Mouse (Mus musculus) CH12.LX (cell line): ENCODE measurements around the gene Sult1d1. TPM values are rescaled to one million over a fixed set of nuclear protein-coding genes. Genes with fewer than 3 reads are reported as not detected.
A peak's percentile ranks its signal among the peaks of the same experiment; 100 is the strongest.

ENCODE experiments used
- DNase-seq: peaks from one replicate; pipeline ENCODE4 v3.0.0-alpha.2; 2013; ENCODE audit errors: extremely low read depth
- H3K27ac ChIP-seq: 2 replicates; pipeline ENCODE4 v1.5.1; 2012; ENCODE audit warnings: low read depth, mild to moderate bottlenecking, control low read depth, moderate library complexity; ENCODE audit not compliant: insufficient read depth
- H3K27me3 ChIP-seq: replicated peaks from 2 replicates; pipeline ENCODE3; 2012; ENCODE audit warnings: inconsistent platforms
- H3K36me3 ChIP-seq, 2 experiments: replicated peaks in 1 of 2; 2 replicates each; pipeline versions ENCODE3 to v1.6.1; 2012; ENCODE audit warnings: inconsistent platforms in 1 of 2, low read length in 1 of 2, mild to moderate bottlenecking in 1 of 2, mixed read lengths in 1 of 2, moderate library complexity in 1 of 2; ENCODE audit not compliant: control insufficient read depth in 1 of 2, insufficient read depth in 1 of 2
- H3K4me1 ChIP-seq, 2 experiments: 2 replicates each; pipeline ENCODE4 v1.6.1; 2012; ENCODE audit warnings: inconsistent platforms in 1 of 2, moderate library complexity in 1 of 2; ENCODE audit not compliant: insufficient read depth in 2 of 2, control insufficient read depth in 1 of 2
- H3K4me2 ChIP-seq: 2 replicates; pipeline ENCODE4 v1.6.1; 2012; ENCODE audit warnings: low read depth, mild to moderate bottlenecking, control low read depth; ENCODE audit not compliant: poor library complexity, insufficient read depth, severe bottlenecking
- H3K4me3 ChIP-seq, 3 experiments: fragments of 150-350 bp in 1 of 3; sonication (generic) in 1 of 3; replicated peaks in 1 of 3; 2 replicates each; pipeline versions ENCODE3 to v1.5.1; 2011 to 2012; ENCODE audit warnings: low read depth in 2 of 3, low read length in 2 of 3, mild to moderate bottlenecking in 2 of 3, moderate library complexity in 2 of 3, control low read depth in 1 of 3, improper control_type of control experiment in 1 of 3, inconsistent platforms in 1 of 3, mixed read lengths in 1 of 3; ENCODE audit not compliant: poor library complexity in 1 of 3
- H3K79me2 ChIP-seq: replicated peaks from 2 replicates; pipeline ENCODE4 v1.6.1; 2012; ENCODE audit warnings: mild to moderate bottlenecking, moderate library complexity; ENCODE audit not compliant: control insufficient read depth, poor library complexity, insufficient read depth, severe bottlenecking; ENCODE audit errors: extremely low read depth
- H3K9ac ChIP-seq: 2 replicates; pipeline ENCODE4 v1.6.1; 2012; ENCODE audit warnings: low read depth, mild to moderate bottlenecking, control low read depth, moderate library complexity; ENCODE audit not compliant: insufficient read depth
- H3K9me3 ChIP-seq: replicated peaks from 2 replicates; pipeline ENCODE3; 2012; ENCODE audit warnings: low read length, inconsistent platforms, mixed read lengths
- CHD1 ChIP-seq: IDR thresholded peaks from 2 replicates; pipeline ENCODE4 v1.6.1; 2012; ENCODE audit warnings: low read depth, low read length, improper control_type of control experiment, inconsistent platforms
- CTCF ChIP-seq, 2 experiments: IDR thresholded peaks in 1 of 2; conservative IDR thresholded peaks in 1 of 2; 2 replicates each; pipeline ENCODE4 v1.5.1; 2011 to 2012; ENCODE audit warnings: low read depth in 2 of 2, low read length in 2 of 2, improper control_type of control experiment in 1 of 2, inconsistent platforms in 1 of 2, mild to moderate bottlenecking in 1 of 2, moderate library complexity in 1 of 2
- ELF1 ChIP-seq: IDR thresholded peaks from 2 replicates; pipeline ENCODE4 v1.6.1; 2014; ENCODE audit warnings: low read depth, mild to moderate bottlenecking, inconsistent platforms, low read length, improper control_type of control experiment
- EP300 ChIP-seq: IDR thresholded peaks from 2 replicates; pipeline ENCODE4 v1.6.1; 2011; ENCODE audit warnings: low read length, improper control_type of control experiment
- HCFC1 ChIP-seq: IDR thresholded peaks from 2 replicates; pipeline ENCODE4 v1.6.1; 2012; ENCODE audit warnings: low read depth, mild to moderate bottlenecking, inconsistent platforms, low read length, improper control_type of control experiment
- IRF4 ChIP-seq: IDR thresholded peaks from 2 replicates; pipeline ENCODE4 v1.6.1; 2014; ENCODE audit warnings: low read depth, mild to moderate bottlenecking, inconsistent platforms, low read length, improper control_type of control experiment
- JUND ChIP-seq: conservative IDR thresholded peaks from 2 replicates; pipeline ENCODE4 v1.6.1; 2011; ENCODE audit warnings: low read depth, low read length, improper control_type of control experiment
- MAFK ChIP-seq: IDR thresholded peaks from 2 replicates; pipeline ENCODE4 v1.6.1; 2011; ENCODE audit warnings: low read length, improper control_type of control experiment; ENCODE audit not compliant: insufficient replicate concordance
- POLR2AphosphoS2 ChIP-seq: IDR thresholded peaks from 2 replicates; pipeline ENCODE4 v1.6.1; 2011; ENCODE audit warnings: low read depth, low read length, improper control_type of control experiment
- RAD21 ChIP-seq: IDR thresholded peaks from 2 replicates; pipeline ENCODE4 v1.6.1; 2011; ENCODE audit warnings: low read depth, mild to moderate bottlenecking, low read length, improper control_type of control experiment, moderate library complexity
- SIN3A ChIP-seq: IDR thresholded peaks from 2 replicates; pipeline ENCODE4 v1.6.1; 2012; ENCODE audit warnings: low read length, improper control_type of control experiment, inconsistent platforms
- SMC3 ChIP-seq: IDR thresholded peaks from 2 replicates; pipeline ENCODE4 v1.6.1; 2011; ENCODE audit warnings: low read depth, low read length, improper control_type of control experiment
- TCF12 ChIP-seq: IDR thresholded peaks from 2 replicates; pipeline ENCODE4 v1.6.1; 2014; ENCODE audit warnings: low read depth, mild to moderate bottlenecking, inconsistent platforms, low read length, improper control_type of control experiment
- UBTF ChIP-seq: IDR thresholded peaks from 2 replicates; pipeline ENCODE4 v1.6.1; 2012; ENCODE audit warnings: low read depth, mild to moderate bottlenecking, inconsistent platforms, low read length, improper control_type of control experiment, moderate library complexity
- dilution Hi-C: fragments of 300-500 bp; cut with MboI; formaldehyde crosslinking; loops from 2 replicates; pipeline ENCODE4 v1.14.3; 2020; ENCODE audit warnings: low sequenced_read_pairs; ENCODE audit not compliant: extremely low pct_unique_long_range_greater_than_20kb, extremely low pct_ligation_motif_present
- in situ Hi-C: fragments of 300-500 bp; cut with MboI; formaldehyde crosslinking; loops from 3 replicates; pipeline ENCODE4 v1.14.3; 2019; ENCODE audit warnings: low sequenced_read_pairs, low pct_ligation_motif_present, low pct_unique_long_range_greater_than_20kb, mixed read lengths
- polyA plus RNA-seq: library from polyadenylated mRNA; unstranded; fragments of >175 nt; gene quantifications from 2 replicates; pipeline ENCODE4 v1.2.1, GENCODE M21; 2012; ENCODE audit warnings: low read depth; ENCODE audit not compliant: insufficient read length
- total RNA-seq, 2 experiments: library from RNA; depleted of rRNA; stranded (reverse); fragments of 300-350 nt in 1 of 2; fragments of >200 nt in 1 of 2; gene quantifications; 2 replicates each; pipeline ENCODE4 v1.2.3; 2012 to 2014

The Sult1d1 gene
- total and polyA plus RNA-seq, 3 experiments, result not detected

- TF ChIP-seq SIN3A, result no peak
- TF ChIP-seq CHD1, result no peak
- no peak for TF ChIP-seq EP300
- no peak for TF ChIP-seq ELF1
- no peak for TF ChIP-seq POLR2AphosphoS2
- no peak for TF ChIP-seq MAFK
- no peak for TF ChIP-seq HCFC1
- TF ChIP-seq JUND, result no peak
- TF ChIP-seq, all 38 proteins: peak for 0
- H3K79me2 ChIP-seq, result no peaks in the 10 kb centered on the region
- no peaks in the 10 kb centered on the region for H3K4me1 ChIP-seq
- no peaks in the 10 kb centered on the region for H3K36me3 ChIP-seq
- in situ Hi-C loops (no loop called here), dilution Hi-C loops (no loop called here)
- DNase-seq, result no peak
- no peaks in the 10 kb centered on the region for H3K9me3 ChIP-seq
- no peak overlapping the region for H3K27ac ChIP-seq
- no peak overlapping the region for H3K9ac ChIP-seq
- no peaks in the 10 kb centered on the region for H3K27me3 ChIP-seq
- no peak overlapping the region for H3K4me3 ChIP-seq
- no peak overlapping the region for H3K4me2 ChIP-seq
These were observed 6.3 kb downstream of the Sult1d1 start for GRCm38 (mm10) chr5:87562526-87562925.

DNA sequence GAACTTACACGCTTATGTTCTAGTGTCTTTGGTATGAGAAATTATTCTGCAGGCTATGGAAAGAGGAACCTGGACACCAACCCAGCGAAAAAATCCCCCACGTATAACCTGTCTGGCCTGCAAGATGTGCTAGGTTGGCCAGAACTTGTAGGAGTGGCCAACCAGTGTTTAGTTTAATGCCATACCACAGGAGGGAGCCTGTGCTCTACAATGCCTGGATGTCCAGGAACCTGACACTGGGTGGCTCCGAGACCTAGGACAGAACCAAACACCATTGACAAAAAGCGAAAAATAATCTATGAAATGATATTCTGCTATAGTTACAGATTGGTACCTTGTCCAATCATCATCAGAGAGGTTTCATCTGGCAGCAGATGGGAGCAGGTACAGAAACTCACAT is 8.7 kb downstream of the Sult1d1 start:
- peak in 1 of 2 experiments; percentile 40; a peak in 2 of 4 replicates for TF ChIP-seq CTCF (conservative IDR thresholded peaks at IDR 0.05 in 1 of 2, IDR thresholded peaks at IDR 0.05 in 1 of 2; ENCODE audit: low read depth in 2 of 2, low read length in 2 of 2)
- TF ChIP-seq UBTF, result no peak
- TF ChIP-seq SMC3, result peak; percentile 21; the same call in 1 of the 2 replicates
- peak; percentile 36 for TF ChIP-seq RAD21
- TF ChIP-seq, all 38 proteins: peak for 3
- in situ Hi-C loops, result no loop called here
- dilution Hi-C loops, result no loop called here
- Histone ChIP-seq H3K9ac (no peak overlapping the region), H3K4me3 (no peak overlapping the region), H3K79me2 (no peaks in the 10 kb centered on the region), H3K4me1 (no peaks in the 10 kb centered on the region), H3K27me3 (no peaks in the 10 kb centered on the region), H3K36me3 (no peaks in the 10 kb centered on the region), H3K4me2 (no peak overlapping the region), H3K27ac (no peak overlapping the region), H3K9me3 (no peaks in the 10 kb centered on the region)
- DNase-seq, result peak; percentile 26

DNA sequence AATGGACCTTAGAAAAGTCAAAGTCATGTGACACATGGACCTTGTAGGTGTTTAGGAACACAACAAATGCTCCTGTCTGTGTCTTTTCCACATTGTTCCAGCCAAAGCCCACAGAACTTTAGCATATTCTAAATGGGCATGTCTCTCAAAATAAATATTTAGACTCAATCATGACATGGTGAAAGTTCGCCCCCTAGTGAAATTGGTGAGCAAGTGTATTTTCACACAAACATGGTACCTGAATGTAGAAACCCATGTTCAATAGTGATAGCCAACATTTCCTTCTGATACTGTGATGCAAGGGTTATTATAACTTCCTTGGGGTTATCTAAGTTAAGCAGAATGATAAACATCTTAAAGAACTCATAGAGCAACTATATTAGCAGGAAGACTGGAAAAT is 17.9 kb downstream of the Sult1d1 start:
- Histone ChIP-seq H3K36me3 (no peaks in the 10 kb centered on the region), H3K79me2 (no peaks in the 10 kb centered on the region), H3K27me3 (no peaks in the 10 kb centered on the region)
- TF ChIP-seq IRF4, result no peak
- TF ChIP-seq CTCF (conservative IDR thresholded peaks at IDR 0.05 in 1 of 2, IDR thresholded peaks at IDR 0.05 in 1 of 2; ENCODE audit: low read depth in 2 of 2, low read length in 2 of 2), result peak; percentile 15 to 41; a peak in 3 of 4 replicates
- TF ChIP-seq RAD21, result peak; percentile 45
- TF ChIP-seq TCF12, result no peak
- TF ChIP-seq, all 38 proteins: peak for 2
- no peak overlapping the region for H3K27ac ChIP-seq
- H3K9ac ChIP-seq, result no peak overlapping the region
- dilution Hi-C loops, result no loop called here
- in situ Hi-C loops, result no loop called here
- H3K4me1 ChIP-seq, result 0 out of 4 replicates have a peak, but pooled peaks cover 0 to 2% of the 10 kb centered on the region in 2 experiments
- H3K4me2 ChIP-seq, result no peak overlapping the region
- DNase-seq, result peak; percentile 33
- no peaks in the 10 kb centered on the region for H3K9me3 ChIP-seq
- no peak overlapping the region for H3K4me3 ChIP-seq
